Mouse (Mus musculus) cerebellum, postnatal 14 days (tissue): ENCODE measurements around the gene Tomt.

ENCODE experiments used
- DNase-seq, 2 experiments: peaks; one replicate each; pipeline ENCODE4 v3.0.0; 2021; ENCODE audit warnings: mixed read lengths in 2 of 2

The Tomt gene

DNA sequence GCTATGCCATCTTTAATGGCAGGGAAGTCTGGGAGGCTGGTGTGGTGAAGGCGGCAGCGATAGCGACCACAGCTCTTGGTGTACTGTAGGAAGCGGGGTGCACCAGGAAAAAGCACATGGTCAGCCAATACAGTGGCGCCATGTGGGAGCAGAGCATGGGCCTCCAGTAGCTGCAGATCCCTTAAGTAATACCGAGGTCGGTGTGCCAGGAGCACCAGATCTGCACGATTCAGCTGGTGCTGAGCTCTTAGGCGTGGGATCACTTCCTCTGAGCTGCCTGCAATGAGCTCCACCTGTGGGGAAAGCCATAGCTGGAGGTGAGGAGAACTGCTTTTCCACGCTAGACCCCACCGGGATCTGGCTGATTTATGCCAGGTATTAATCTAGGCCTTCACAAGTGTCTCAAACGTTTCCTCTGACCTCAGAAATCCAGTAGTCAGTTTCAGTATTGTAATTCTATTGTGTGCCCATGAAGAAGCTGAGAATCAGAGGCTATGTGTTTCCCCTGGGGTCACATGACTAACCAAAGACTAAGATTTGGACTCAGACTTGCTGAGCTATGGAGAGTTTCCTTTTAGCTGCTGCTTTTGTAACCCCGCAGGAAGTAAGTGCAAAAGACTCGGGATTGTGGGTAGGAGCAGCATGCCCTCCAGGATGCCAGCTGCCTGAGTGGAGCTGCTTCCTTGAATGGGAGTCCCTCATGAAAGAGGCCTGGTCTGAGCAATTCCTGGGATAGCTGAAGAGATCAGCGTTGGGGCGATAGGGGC, 5.6 kb downstream of the Tomt start:
- DNase-seq: no peak

DNA sequence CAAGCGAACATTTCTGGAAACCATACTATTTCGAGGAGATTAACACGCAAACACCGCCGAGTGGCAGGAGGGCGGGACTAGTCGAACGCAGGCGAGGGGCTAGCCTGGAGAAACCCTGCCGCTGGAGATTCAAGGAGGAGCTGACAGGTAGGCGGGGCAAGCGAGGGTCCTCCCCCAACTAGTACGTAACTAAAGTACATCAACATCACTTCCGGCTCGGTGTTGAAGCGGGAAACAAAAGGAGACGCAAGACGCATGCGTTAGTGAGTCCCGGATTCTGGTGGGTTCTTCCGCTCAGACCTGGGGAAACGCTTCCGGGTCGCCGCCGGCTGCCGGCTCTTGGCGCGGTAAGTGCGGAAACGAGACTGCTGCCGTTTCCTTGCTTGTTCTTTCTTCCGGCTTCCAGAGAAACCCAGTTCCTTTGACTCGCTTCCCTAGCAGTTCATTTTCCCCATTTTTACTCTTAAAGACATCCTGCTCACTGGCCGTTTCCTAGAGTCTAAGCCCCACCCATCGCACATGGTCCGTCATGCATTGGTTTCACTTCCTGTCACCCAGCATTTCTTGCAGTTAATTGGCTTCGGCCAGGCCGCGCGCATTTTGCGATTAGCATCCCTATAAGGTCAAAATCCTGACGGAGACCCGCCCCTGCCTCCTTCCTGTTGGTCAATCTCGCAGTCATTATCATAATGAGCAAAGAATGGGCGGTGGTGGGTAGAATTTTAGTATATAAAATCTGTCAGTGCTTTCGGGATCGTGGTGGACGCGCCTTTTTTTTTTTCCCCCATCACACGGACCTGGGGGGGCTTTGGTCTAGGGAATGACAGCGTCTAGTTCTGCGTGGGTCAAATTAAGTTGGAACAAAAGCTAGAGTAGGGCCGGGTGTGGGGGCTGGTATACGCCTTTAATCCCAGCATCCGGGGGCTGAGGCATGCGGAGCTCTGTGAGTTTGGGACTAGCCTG, 9.8 kb downstream of the Tomt start:
- DNase-seq: peak; percentile 95 to 96

DNA sequence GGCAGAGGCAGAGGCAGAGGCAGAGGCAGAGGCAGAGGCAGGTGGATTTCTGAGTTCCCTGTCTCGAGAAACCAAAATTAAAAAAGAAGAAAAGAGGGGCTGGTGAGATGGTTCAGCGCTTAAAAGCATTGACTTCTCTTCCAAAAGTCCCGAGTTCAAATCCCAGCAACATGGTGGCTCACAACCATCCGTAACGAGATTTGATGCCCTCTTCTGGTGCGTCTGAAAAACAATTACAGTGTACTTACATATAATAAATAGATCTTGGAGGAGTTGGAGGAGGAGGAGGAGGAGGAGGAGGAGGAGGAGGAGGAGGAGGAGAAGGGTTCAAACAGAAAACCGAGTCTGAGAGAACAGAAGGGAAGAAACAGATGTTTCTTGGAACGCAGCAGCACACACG, 10.5 kb downstream of the Tomt start:
- DNase-seq: no peak

DNA sequence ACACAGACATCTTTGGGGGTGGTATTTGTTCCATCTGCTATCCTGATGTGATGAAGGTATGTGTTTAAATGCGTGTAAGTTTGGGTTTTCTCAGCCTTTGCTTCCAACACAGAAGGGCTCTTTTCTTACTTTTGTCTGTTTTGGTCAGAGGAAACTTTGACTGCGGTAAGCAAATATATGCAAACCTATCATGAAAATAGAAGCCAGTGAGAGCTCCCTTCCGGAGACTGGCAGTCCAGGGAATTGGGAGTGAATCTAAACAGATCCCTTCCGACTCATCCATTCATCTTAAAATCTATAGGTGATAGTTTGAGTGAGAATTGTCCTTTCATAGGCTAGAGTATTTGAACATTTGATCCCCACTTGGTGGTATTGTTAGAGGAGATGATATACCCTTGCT, 17.7 kb downstream of the Tomt start:
- DNase-seq: no peak

DNA sequence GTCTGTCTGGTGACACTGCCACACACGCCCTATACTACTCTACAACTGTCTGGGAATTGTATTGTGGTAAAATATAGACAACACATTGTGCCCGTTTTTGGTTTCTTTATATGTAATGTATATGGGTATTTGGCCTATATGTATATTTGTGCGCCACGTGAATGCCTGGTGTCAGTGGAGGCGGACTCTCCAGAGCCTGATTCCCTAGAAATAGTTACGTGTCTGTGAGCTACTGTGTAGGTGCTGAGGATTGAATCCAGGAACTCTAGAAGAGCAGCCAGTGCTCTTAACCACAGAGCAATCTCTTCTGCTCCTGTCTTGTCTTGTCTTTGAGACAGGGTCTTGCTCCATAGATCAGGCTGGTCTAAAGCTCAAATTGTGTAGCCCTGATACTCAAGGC, 19.9 kb downstream of the Tomt start:
- no peak for DNase-seq

DNA sequence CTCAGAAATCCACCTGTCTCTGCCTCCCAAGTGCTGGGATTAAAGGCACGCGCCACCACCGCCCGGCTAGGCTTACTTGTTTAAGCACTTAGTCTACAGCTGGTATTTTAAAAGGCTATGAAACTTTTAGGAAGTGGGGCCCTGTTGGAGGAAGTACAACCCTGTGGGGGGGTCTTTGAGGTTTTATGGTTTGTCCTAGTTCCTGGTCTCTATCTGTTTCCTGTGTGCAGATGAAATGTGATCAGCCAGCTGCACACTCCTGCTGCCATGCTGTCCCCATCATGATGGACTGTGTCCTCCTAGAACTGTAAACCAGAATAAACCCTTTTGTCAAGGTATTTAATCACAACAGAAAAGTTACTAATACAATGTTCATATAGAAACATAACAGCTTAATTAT, 22.0 kb downstream of the Tomt start:
- DNase-seq: no peak

DNA sequence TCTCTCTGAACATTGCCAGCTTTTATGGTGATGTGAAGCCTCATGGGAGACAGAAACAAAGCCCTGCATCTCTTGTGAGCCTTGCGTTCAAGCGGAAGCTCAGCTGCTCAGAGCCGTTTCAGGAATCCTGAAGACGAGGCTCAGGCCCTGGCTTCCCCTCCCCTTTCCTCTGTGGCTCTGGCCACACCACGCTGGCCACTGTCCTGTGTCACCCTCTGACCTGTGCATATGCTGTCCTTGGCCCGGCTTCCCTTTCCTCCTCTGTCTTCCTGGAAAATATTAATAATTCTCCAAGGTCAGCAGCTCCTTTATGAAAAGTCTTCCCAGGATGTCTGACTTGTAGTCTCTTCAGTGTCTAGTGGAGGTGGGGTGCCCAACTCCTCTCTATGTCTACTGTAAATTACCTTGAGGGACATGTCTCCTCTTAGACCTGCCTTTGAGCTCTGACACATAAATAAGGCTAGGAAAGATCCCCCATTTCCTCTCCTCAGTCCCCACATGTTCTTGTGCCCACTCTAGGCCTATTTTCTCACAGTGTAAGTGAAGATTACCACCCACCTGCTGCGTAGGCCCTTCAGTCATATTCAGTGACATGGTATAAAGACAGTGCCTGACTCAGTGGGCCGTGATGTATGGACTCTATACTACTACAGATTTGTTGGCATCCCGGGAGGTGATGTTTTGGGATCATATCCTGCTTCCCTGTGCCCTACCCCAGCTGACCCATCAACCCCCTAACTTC, 23.6 kb downstream of the Tomt start:
- no peak for DNase-seq

DNA sequence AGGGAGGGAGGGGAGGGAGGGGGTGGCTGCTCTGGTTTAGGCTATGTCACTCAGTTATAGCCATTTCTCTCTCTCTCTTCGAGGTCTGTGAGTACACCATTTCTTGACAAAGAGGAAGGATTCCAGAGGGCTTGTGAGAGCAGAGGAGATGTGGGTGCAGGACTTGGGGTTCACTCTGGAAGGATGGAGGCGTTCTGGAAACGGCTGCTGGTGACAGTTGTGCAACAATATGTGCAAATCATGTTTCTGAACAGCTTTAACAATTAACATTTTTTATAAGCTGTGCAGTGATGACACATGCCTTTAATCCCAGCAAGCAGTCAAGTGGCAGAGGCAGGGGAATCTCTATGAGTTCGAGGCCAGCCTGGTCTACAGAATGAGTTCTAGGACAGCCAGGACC, 25.3 kb downstream of the Tomt start:
- no peak for DNase-seq

DNA sequence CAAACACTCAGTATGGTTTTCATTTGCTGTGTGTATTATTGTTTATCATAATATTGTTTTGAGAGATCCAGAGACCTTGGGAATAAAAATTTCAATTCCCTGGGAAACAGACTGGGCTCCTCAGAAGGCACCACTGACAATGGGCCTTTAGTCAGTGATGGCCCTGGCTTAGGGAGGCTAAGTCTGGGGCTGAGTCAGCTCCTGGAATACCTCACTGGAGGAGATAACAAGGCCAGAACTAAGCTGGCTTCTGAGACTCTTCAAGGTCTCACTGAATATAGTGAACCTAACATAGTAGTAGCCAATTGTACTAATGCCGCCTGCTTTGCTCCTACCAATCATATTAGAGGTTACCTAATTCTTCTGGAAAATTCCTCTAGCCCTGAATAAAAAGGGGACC, 30.2 kb downstream of the Tomt start:
- DNase-seq: no peak

DNA sequence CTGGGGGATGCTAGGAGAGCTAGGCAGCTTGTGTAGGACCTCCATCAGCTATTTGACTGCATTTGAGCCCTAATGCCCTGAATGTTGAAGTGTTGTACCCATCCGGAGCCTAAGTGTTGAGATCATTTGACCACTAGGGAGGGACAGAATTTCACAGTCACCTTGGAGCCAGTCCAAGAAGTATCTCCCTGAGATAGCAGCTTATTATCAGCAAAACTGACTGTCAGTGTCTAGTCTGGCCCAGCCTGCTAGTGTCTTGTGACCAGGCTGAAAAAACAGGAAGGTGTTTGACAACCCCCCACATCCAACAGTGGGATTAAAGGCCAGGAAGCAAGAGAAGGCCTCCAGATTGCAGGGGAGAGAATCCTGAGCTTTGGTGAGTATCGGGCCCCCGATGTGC, 34.9 kb downstream of the Tomt start:
- DNase-seq: no peak

DNA sequence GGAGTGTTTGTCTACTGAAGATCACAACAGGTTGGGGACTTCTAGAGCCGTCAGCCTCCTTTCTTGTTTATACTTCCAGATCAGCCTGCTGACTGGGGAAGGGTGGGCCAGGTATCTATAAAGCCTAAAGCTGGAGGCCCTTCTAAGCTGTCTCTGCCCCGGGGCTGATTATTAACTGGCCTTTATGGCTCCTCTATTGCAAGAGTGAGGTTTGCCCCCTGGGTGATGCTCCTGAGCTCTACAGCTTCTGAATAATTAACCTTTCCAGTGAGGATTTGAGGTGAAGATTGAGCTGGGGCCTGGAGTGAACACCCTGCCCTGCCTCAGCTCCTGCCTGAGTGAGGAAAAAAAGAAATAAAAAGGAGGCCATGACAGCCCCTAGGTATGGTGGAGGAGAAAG, 35.5 kb downstream of the Tomt start, which contains the start of gene Folr1:
Gene Folr1 (minus strand): TSS at position 160 of the 400 bp plus-strand sequence.
- no peak for DNase-seq

DNA sequence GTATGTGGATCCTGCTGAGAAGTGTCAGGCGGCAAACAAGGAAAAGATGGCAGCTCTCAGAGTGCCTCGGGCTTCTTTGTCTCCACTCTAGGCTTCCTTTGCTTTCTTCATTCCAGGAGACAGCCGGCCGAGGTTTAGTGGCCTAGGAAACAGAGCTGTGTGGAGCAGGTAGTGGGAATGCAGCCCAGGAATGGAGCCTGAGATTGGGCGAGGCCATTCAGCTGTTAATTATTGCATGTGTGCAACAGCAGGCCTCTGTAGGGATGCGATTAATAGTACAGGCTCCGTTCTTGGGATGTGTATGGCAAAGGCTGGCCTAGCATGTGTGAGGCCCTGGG, 37.0 kb downstream of the Tomt start:
- DNase-seq: peak in 1 of 2 experiments; percentile 24

DNA sequence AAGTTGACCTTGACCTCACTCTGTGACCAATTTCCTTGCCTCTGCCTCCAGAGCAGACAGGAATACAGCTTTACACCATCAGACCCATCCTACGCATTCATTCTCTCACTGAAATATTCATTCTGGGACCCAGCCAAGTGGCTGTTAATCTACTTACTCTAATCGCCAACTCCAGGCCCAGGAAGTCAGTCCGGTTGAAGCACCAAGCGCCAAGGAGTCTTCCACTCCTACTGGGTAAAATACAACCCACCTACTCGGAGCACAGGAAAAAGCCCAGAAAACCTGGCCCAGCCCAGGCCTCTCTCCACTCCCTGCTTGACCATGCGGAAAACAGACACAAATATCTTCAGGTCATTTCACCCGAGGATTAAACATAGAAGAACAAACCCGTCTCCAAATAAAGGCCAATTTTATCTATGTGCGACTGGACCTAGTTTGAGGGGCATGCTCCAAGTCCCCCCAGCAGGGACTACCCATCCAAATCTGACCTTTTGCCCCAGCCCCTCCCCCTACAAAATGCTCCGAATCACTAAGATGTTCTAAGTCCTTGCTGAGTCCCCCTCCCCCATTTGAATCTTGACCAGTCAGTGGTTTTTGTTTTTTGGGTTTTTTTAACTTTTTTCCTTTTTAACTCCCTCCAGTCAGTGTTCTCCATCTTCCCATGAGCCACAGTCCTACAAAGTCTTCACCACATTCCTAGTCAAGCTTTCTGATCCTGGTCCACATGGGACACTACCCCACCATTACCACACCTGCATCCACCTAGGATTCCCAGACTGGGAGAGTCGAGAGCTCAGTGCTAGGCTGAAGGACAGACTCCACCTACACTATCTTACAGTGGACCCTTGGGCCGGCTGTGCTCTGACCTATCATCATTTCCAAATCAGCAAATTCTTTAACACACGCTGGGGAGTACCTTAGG, 37.7 kb downstream of the Tomt start:
- DNase-seq: peak in 1 of 2 experiments; percentile 10

DNA sequence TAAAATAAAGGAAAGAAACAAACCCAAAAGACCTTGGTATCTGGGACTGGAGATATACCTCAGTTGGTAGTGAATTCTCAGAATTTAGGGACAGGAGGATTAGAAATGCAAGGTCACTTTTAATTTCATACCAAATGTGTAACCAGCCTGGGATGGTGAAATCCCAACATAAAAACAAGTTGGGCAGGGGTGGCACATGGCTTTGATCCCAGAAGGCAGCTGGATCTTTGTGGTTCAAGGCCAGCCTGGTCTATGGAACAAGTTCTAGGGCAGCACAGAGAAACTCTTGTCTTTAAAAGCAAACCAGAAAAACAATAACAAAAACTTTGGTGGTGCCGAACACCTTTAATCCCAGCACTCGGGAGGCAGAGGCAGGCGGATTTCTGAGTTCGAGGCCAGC, 38.7 kb downstream of the Tomt start:
- DNase-seq: no peak

DNA sequence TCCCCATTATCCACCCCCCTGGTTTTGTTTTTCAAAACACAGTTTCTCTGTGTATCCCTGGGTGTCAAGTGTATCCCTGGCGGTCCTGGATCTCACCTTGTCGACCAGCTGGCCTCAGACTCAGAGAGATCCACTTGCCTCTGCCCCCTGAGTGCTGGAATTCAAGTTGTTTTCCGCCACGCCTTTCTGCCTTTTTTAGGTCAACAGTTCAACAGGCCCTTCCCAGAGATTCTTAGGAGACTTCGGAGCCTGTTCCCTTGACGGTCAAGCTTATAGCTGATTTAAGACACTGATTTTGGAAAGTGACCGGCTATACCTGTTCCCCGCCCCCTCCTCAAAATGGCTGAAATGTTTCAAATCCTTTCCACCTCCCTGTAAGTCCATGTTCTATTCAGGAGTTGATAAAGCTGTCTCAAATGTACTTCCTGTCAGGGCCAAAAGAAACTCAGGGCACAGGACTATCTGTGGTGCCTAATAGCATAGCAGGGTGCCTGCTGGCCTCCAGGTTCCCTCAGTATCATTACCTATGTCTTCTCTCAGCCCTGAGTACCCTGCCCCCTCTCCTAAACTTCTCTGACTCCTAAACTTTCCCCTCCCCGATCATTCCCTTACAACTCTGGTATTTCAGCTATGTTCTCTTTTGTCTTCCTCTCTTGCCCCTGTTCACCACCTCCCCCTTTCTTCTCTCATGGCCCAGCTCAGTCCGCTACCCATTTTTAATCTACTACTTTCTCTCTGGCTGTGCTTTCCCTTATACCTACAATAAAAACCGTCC, 39.5 kb downstream of the Tomt start:
- no peak for DNase-seq

DNA sequence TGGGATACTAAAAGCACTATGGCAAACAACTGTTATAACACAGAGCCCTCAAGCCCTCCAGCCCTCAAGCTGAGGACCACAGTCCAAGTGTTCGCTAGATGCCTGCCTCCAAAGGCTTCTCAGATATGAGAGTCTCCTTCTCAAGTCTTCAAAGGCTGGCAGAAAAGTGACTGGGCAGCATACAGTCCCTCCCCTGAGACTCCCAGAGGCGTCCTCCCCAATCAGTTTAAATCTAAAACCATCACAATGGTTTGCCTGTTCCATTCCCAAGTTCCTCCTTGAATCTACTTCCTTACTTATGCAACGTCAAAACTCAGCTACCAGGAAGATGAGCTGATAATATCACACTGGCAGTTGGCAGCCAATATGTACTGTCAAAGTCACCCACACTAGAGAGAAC, 42.7 kb downstream of the Tomt start, which contains the start of gene Anapc15:
Gene Anapc15 (plus strand): TSS at position 301 of the 400 bp plus-strand sequence.
- no peak for DNase-seq

DNA sequence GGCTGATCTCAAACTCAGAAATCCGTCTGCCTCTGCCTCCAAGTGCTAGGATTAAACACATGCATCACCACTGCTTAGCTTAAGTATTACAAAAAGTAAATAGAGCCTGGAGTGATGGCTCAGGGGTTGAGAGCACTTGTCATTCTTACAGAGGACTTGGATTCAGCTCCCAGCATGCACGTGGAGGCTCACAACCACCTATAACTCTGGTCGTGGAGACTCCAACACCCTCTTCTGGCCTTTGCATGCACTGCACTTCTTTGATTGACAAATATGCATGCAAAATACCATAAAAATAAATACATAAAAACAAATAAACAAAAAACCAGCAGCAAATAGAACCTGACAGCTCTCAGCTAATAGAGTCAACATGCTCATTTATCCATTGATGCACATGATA, 43.9 kb downstream of the Tomt start:
- no peak for DNase-seq

DNA sequence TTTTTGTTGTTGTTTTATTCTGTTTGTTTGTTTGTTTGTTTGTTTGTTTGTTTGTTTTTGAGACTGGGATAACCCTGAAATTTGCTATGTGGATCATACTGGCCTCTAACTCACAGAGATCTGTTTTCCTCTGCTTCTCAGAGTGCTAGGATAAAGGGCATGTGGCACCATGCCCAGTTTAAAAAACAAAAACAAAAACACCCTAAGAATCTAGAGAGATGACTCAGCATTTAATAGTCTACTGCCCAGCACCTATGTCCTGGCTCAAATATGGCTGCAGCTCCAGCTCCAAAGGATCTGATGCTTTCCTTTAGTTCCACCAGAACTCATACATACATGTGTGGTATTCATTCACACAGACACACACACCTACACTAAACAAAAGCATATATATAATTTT, 45.2 kb downstream of the Tomt start:
- DNase-seq: no peak

DNA sequence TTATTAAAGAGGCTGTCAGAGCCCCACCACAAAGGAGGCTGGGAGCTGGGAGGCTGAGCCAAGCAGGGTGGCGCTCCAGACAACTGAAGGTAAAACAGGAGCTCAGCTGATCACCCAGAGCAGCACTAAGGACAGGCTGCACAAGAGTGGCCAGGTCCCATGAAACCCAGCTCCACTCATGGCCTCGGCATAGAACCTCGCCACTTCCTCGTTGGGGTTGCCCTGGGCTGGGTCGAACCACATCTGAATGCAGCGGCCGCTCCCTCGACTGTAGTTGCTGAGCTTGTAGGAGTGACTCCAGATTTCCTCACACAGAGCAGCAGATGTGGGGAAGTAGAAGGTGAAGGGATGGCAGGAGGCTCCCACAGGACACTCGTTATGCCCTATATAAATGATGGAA, 47.8 kb downstream of the Tomt start:
- DNase-seq: no peak

DNA sequence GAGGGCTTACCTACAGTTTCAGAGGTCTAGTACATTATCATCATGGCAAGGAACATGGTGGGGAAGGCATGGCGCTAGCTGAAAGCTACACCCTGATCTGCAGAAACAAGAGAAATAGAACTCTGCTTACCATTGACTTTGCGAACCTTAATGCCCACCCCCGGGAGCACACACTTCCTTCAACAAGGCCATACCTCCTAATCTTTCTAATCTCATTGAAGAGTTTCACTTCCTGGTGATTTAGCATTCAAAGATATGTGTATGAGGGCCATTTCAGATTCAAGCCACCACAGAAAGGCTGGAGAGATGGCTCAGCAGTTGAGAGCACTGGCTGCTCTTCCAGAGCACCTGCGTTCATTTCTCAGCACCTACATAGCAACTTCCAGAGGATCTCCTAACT, 49.1 kb downstream of the Tomt start, which contains the start of gene Folr2:
Gene Folr2 (minus strand): TSS at position 101 of the 400 bp plus-strand sequence.
- DNase-seq: no peak

DNA sequence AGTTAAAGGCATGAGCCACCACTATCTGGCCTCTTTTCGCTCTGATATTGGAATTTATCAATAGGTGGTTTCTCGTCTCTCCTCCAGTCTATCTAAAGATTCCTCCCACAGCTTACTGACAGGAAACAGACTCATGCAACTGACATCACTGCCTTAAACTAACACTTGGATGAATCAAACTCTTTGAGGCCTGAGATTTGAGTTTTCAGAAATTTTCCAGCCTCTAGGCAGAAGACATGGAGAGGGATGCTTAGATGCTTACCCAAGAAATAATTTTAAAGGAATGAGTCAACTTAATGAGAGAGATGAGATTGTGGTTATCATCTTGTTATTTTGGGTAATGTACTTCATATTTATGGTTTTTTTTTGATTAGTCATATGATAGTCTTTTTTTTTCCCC, 52.3 kb downstream of the Tomt start:
- no peak for DNase-seq
